Mouse (Mus musculus) lung, adult 2 months (tissue): Measurements from ENCODE around the gene Cabp2. TPM values are rescaled to one million over a fixed set of nuclear protein-coding genes. Genes with fewer than 3 reads are reported as not detected.
"Not testable (repeated sequence)": the region's sequence is repeated elsewhere in the genome, so short reads cannot be mapped to it uniquely, and the experiment has no call there.

Experiments
- DNase-seq: peaks from one replicate; pipeline ENCODE4 v3.0.0; 2022
- H3K4me1 ChIP-seq: fragments of 200-500 bp; 2 replicates; pipeline ENCODE4 v1.6.1; 2011; ENCODE audit warnings: low read length; ENCODE audit not compliant: control insufficient read depth, insufficient read depth
- H3K4me3 ChIP-seq: fragments of 200-500 bp; replicated peaks from 2 replicates; pipeline ENCODE3; 2011; ENCODE audit warnings: low read depth, mild to moderate bottlenecking, control low read depth, low read length; ENCODE audit errors: extremely low read depth
- CTCF ChIP-seq: fragments of 200-500 bp; IDR thresholded peaks from 2 replicates; pipeline ENCODE4 v1.5.1; 2011; ENCODE audit warnings: mild to moderate bottlenecking, low read length, control low read depth; ENCODE audit not compliant: insufficient read depth
- POLR2A ChIP-seq: fragments of 200-500 bp; IDR thresholded peaks from 2 replicates; pipeline ENCODE4 v1.6.1; 2011; ENCODE audit warnings: low read depth, mild to moderate bottlenecking, control low read depth, low read length, borderline replicate concordance; ENCODE audit errors: extremely low read depth
- WGBS: fragments of 180-500 bp; shearing (Covaris S2); methylation state at CpG from one replicate; pipeline ENCODE4 v1.1.7; 2018; 5-methylcytosine and 5-hydroxymethylcytosine counted together
- polyA plus RNA-seq: library from polyadenylated mRNA; depleted of rRNA; stranded (reverse); fragments of >200 nt; gene quantifications from 2 replicates; pipeline ENCODE4 v1.2.3, GENCODE M21; 2012

The Cabp2 gene
- polyA plus RNA-seq, 1 experiment, result 0.86 TPM

DNA sequence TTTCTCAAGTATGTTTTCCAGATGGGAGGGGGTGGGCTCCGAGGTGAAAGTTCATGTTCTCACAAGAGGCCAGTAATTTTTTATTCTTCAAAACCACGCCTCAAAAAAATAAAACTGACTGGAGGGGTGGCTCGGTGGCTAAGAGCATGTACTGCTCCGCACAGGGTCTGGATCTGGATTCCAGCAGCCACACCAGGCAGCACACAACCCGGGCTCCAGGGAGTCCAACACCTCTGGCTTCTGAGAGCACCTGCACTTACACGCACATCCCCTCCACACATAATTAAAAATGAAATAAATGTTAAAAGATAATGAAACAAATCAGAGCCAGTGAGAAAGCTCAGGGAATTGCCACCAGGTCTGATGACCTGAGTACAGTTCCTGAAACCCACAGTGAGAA lies 15.1 kb upstream of the Cabp2 start:
- WGBS, result 40% methylated on average over 6 of the region's 6 CpGs
- no peak overlapping the region for H3K4me3 ChIP-seq
- TF ChIP-seq POLR2A (no peak), CTCF (no peak)
- no peak for DNase-seq
- H3K4me1 ChIP-seq, result no peaks in the 10 kb centered on the region

DNA sequence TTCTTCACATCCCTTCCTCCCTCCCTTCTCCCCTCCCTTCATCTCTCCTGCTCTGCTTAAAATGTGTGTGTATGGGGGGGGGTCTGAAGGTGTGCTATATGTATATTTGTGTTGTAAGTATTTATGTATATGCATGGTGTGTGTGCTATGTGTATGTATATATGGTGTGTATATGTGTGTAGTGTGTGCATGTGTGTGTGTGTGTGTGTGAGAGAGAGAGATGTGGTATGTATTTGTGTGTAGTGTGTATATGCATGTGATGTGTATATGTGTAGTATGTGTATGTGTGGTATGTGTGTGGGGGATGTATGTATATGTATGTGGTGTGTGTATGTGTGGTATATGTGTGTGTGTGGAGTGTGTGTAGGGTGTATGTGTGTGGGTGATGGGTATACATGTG lies 14.5 kb upstream of the Cabp2 start:
- TF ChIP-seq CTCF, result no peak
- no peak for TF ChIP-seq POLR2A
- Histone ChIP-seq H3K4me3 (no peak overlapping the region), H3K4me1 (no peaks in the 10 kb centered on the region)
- DNase-seq, result no peak

DNA sequence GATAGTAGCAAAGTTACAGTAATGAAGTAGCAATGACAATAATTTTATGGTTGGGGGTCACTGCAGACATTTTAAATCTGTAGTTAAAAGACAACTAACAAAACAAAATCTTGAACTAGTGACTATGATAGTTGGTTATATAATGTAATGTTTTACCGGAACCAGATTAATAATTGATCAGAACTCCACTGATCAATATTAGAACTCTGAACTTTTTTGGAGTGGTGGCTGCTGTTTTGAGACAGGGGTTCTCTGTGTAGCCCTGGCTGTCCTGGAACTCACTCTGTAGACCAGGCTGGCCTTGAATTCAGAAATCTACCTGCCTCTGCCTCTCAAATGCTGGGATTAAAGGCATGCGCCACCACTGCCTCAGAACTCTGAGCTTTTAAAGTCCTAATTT lies 13.1 kb upstream of the Cabp2 start:
- not testable (repeated sequence) for H3K4me1 ChIP-seq, H3K4me3 ChIP-seq, DNase-seq
- 94% methylated on average over 2 of the region's 2 CpGs for WGBS

DNA sequence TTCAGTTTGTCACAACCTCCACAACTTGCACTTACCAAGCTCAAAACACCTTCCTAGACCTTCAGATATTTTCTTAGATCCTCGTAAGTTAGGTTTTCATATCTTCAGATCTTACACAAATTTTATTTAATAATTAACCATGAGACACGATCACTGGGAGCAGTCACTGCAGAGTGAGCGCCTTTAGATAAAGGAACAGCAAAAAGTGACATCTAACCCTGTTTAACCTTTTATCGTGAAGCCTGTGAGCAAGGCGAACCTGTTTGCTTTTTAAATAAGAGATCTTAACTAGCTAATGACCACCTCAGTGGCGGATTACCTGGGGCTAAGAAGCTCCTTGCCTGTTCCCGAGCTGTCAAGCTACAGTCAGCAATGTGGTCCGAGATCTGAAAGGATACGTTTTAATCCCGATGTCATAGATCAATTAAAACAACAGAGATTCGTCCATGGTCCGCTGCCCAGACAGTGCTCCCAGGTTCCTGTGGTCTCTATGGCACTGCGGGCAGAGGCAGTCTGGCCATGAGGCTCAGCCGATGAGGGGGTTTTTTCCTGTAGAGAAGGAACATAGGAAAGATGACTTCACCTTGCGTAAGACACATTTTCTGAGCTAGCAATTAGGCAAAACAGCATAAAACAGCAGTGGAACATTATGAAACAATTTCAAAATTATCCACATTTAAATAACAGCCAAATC lies 12.5 kb upstream of the Cabp2 start:
- TF ChIP-seq POLR2A, result no peak
- no peak for TF ChIP-seq CTCF
- WGBS, result 67% methylated on average over 15 of the region's 15 CpGs
- no peak for DNase-seq
- H3K4me1 ChIP-seq, result no peaks in the 10 kb centered on the region
- no peak overlapping the region for H3K4me3 ChIP-seq

DNA sequence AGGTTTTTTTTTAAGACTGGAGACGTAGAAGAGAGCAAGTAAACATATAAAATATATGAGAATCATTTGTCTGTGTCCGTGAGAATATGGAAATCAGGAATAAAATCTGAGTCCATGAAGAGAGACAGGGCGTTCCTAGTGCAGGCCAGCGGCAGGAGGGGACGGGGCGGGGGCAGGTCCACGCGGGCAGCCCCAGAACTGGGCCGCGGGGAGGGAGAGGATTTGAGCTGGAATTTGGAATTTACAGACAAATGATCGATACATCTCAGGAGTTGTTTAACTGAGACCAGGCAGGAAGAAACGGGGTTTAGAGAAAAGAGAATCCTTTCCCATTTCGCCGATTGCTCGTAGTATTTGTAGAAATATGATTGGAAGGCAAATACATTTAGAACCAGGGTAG lies 11.1 kb upstream of the Cabp2 start:
- Histone ChIP-seq H3K4me1 (no peaks in the 10 kb centered on the region), H3K4me3 (no peak overlapping the region)
- no peak for TF ChIP-seq CTCF
- no peak for TF ChIP-seq POLR2A
- no peak for DNase-seq
- WGBS, result 80% methylated on average over 15 of the region's 15 CpGs

DNA sequence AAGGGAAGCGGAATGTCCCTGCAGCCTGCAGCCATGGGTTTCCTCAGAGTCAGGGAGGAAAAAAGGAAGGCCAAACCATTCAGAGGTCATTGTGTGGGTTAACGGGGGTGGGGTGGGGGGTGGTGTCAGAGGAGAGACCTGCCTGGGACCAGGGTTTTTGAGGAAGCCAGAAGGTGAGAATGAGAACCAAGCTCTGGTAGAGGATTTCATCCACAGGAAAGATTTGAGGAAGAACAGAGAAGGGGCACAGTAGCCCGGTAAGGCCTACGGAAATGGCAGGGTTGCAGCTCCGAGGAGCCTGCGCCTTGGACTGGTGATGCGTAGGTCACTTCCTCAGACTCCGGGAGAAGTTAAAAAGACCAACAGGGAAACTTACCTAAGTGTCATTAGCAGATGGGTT lies 10.6 kb upstream of the Cabp2 start:
- TF ChIP-seq POLR2A (no peak), CTCF (no peak)
- Histone ChIP-seq H3K4me1 (no peaks in the 10 kb centered on the region), H3K4me3 (no peak overlapping the region)
- 69% methylated on average over 8 of the region's 8 CpGs for WGBS
- no peak for DNase-seq

DNA sequence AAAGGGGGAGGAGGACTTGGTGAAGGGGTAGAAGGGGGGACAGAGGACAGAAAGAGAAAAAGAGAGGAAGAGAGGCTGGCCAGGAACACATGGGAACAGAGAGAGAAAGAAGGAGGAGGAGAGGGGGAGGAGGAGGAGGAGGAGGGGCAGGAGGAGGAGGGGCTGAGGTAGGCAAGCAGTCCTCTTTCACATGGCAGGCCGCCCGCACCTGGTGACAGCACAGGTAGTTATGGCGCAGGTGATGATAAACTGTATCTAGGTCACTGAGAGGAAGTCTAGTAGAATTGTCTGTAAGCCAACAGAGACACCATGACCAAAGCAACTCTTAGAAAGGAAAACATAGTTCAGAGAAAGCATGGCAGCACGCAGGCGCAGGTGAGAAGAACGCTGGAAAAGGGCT lies 10.0 kb upstream of the Cabp2 start:
- TF ChIP-seq CTCF (no peak), POLR2A (no peak)
- Histone ChIP-seq H3K4me1 (no peaks in the 10 kb centered on the region), H3K4me3 (no peak overlapping the region)
- DNase-seq, result no peak
- 92% methylated on average over 6 of the region's 6 CpGs for WGBS

DNA sequence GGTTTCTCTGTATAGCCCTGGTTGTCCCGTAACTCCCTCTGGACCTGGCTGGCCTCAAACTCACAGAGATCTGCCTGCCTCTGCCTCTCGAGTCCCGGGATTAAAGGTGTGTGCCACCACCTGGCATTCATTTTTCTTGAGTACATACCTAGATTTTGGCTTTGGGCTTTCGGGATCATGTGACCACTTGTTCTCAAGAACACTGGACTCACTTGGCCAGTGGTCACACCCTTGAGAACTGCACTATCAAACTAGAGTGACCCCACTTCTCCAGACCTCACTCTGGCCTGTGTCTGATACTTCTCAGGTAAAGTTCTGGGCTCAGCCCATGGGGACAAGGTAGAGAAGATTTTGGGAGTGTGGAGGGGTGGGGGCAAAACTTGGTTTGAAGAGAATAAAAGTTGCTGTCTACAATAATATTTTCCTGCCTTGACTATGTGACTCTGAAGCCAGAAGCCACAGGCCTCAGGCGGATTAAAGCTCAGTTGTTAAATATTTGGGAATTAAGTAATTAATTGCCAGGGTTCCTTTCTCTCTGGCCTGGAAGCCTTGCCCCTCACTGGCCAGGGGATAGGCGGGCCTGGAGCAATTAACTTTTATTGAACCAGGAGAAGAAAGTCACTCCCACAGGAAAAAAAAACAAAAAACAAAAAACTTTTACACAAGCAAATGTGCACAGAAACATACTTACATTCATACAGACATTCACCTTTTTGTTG lies 8.5 kb upstream of the Cabp2 start:
- no peak for TF ChIP-seq CTCF
- no peak for TF ChIP-seq POLR2A
- no peak for DNase-seq
- WGBS, result 76% methylated on average over 6 of the region's 6 CpGs
- no peak overlapping the region for H3K4me3 ChIP-seq
- H3K4me1 ChIP-seq, result no peaks in the 10 kb centered on the region

DNA sequence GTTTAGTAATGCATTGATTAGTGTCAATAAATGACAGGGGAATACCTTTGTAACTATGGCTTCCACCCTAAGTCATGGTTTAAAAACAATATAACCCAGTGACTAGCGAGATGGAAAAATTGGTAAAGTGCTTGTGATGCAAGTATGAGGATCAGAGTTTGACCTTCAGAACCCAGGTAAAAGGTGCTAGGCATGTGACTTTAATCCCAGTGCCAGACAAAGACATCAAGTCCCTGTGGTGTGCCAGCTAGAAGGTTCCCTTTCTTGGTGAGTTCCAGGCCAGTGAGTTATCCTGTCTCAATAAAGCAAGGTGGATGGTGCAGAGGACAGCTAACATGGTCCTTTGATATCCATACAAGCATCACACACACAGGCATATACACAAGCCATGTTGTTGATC lies 5.8 kb upstream of the Cabp2 start:
- DNase-seq, result no peak
- no peak overlapping the region for H3K4me3 ChIP-seq
- WGBS, result 90% methylated on average over 1 of the region's 1 CpGs
- H3K4me1 ChIP-seq, result no peaks in the 10 kb centered on the region
- TF ChIP-seq CTCF (no peak), POLR2A (no peak)

DNA sequence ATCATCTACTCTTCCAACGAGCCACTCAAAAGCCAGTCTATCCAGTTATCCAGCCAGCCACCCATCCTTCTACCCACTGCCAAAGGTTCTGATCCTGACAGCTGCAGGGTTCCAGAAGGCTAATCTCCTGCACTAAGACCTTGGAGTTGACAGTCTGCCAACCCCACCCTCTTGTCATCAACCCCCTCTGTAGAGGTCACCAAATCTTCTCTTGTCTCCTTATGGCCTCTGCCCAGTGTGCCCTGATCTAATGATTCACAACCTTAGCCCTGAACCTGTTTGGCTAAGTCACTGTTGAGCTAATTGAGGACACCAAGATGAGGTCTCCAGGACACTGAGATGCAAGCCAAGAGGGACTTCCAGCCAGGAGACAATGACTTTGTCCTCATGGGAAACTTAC lies 1.8 kb upstream of the Cabp2 start:
- TF ChIP-seq POLR2A (no peak), CTCF (no peak)
- H3K4me1 ChIP-seq, result no peaks in the 10 kb centered on the region
- WGBS, result 72% methylated on average over 1 of the region's 1 CpGs
- no peak overlapping the region for H3K4me3 ChIP-seq
- no peak for DNase-seq
